Mouse (Mus musculus): ENCODE results near the gene Efhd1. TPM values are rescaled to one million over a fixed set of nuclear protein-coding genes. Genes with fewer than 3 reads are reported as not detected.

Efhd1 gene
- 10 to 100 TPM; 16.4 to 18.6 (median 17.5) TPM for total RNA-seq (2022)

DNA sequence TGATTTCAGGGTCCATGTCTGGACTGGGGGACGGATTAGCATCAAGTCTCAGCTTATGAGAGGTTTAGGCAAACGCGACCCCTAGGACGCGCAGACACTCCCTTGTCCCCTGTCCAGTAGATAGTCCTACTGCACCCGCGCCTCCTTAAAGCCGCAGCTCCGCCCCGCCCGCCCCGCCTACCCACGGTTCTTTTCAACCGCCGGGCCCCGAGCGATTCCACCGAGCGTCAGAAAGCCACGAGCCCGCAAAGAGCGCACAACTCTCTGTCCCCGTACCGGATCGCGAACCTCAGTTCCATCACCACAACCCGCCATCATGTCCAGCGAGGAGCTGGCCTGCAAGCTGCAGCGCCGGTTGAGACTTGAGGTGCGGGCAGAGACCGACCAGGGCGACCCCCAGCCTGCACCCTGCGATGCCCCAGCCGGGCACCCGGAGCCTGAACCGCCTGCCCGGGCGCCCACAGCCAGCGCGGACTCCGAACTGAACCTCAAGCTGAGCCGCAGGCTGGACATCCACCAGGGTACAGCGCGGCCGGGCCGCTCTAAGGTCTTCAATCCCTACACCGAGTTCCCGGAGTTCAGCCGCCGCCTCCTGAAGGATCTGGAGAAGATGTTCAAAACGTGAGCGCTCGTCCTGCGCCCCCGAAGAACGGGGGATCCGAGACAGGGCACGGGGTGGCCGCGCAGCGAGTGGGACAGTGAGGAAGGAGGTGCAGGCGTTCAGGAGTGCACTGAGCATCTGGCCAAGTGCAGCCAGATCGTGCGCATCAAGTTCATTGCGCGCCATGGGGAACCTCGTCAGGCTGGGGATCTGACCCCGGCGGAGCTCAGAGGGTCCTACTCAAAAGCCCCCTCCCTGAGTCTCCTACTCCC, at the start of gene Efhd1:
Efhd1 (plus strand) TSS at position 230 of the 873 bp plus-strand sequence.
- DNase-seq (ENCODE audit: low spot score in 2 of 2), result no peak

- no peak for DNase-seq (ENCODE audit: low spot score in 2 of 2)
Observed at GRCm38 (mm10) chr1:87214748-87215147, 49.4 kb upstream of the Efhd1 start.

- DNase-seq (ENCODE audit: low spot score in 2 of 2), result no peak
Observed at GRCm38 (mm10) chr1:87217938-87218337, 46.2 kb upstream of the Efhd1 start.

GRCm38 (mm10) chr1:87225739-87226138, 38.4 kb upstream of the Efhd1 start:
- DNase-seq (ENCODE audit: low spot score in 2 of 2), result no peak

- no peak for DNase-seq (ENCODE audit: low spot score in 2 of 2)
Observed at GRCm38 (mm10) chr1:87226409-87227159, 37.6 kb upstream of the Efhd1 start.

GRCm38 (mm10) chr1:87227160-87227550, 37.0 kb upstream of the Efhd1 start:
- DNase-seq (ENCODE audit: low spot score in 2 of 2), result no peak

DNA sequence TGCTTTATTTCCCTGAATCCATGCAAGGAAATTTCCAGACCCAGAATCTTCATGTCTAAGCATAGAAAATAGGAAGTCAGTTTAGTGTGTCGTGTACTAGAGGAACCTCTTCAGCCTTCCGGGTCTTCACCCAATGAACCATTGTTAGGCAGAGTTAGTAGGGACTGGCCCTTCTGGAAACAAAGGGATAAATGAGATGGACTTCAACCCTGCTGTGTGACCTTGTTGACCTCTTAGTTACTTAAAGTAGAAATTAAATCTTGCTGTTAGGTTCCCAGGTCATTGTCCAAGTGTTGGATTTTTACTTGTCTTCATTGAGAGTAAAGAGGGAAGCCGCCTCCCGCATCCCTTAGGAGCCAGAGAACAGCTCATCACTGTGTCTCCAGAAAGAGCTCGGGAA, 33.6 kb upstream of the Efhd1 start:
- no peak for DNase-seq (ENCODE audit: low spot score in 2 of 2)

- DNase-seq (ENCODE audit: low spot score in 2 of 2), result no peak
Observed at GRCm38 (mm10) chr1:87232197-87232596, 32.0 kb upstream of the Efhd1 start.

- DNase-seq (ENCODE audit: low spot score in 2 of 2), result no peak
Observed at GRCm38 (mm10) chr1:87239056-87239455, 25.1 kb upstream of the Efhd1 start.

DNA sequence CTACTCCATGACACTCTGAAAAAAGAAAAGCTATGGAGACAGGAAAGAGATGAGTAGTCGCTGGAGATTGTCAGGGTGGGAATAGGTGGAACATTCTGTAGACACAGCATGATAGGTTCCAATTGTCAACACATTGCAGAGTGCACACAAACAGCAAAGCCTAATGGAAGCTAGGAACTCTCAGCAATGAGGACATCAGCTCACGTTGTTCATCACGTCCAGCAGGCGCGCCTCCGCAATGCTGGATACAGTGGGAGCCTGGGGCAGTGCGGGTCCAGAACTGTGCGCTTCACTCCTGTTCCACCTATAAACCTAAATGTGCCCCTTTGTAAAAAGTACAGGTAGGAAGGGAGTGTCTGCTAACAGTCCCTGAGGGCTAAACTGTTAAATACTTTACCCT, 21.1 kb upstream of the Efhd1 start:
- DNase-seq (ENCODE audit: low spot score in 2 of 2), result no peak

DNA sequence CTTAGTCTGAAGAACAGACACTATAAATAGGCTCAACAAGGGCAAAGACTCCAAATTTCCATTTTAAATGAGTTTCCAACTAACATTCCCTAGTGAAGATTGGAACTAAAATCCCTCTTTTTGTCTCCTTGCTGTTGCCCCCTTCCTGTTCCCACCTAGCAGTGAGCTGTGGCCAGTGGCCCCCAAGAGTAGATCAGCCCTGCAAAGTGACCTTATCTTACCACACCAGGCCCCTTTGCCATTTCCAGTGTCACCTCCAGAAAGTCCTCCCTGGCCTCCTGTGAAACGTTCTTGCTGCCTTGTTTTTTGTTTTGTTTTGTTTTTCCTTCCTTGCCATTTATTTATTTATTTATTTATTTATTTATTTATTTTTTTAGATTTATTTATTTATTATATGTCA, 18.7 kb upstream of the Efhd1 start:
- DNase-seq (ENCODE audit: low spot score in 2 of 2), result no peak

GRCm38 (mm10) chr1:87245929-87246815, 18.0 kb upstream of the Efhd1 start:
- peak; percentile 39 to 80 for DNase-seq (ENCODE audit: low spot score in 2 of 2)

DNA sequence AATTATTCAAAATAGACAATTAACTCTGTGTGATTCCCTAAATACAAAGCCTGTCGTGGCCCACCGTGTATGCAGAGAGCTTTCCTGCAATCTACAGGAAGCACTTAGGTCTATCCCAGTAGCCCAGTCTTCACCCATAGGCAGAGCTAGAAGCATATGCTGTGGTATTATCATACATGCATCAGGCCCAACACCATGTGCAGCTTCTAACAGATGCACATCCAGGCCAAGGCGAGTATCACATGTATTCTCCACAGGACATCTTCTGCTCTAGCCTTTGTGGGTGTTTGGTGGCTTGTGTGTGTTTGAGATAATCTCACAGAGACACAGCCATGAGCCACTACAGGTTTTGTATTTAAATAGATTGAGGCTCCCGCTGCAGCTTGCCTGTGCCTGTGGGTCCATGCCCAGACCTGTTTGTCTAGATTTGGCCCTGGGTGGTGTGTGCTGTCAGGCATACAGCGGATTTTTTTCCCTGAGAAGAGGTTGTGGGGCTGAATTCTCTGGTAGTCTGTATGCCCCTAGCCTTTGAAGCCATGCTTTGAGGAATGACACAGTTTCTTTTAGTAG, 12.0 kb upstream of the Efhd1 start:
- DNase-seq (ENCODE audit: low spot score in 2 of 2), result no peak

DNA sequence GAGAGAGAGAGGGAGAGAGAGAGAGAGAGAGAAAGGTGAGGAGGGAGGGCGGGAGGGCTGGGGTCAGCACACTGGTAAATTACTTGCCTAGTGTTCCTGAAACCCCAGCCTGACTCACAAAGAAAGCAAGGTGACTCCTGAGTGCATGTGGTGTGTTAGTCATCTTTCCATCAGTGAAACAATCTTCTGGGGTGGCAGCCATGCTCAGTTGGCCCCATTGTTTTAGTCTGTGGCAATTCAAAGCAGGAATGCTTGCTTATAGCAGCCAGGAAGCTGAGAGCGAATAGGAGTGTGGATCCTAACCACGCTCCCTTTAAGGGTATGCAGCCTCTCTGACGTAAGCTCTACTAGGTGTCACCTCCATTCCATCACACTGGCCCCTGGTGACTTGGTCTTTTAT, 9.0 kb upstream of the Efhd1 start:
- DNase-seq (ENCODE audit: low spot score in 2 of 2), result no peak

- DNase-seq (ENCODE audit: low spot score in 2 of 2), result no peak
Observed at GRCm38 (mm10) chr1:87257691-87258090, 6.5 kb upstream of the Efhd1 start.

DNA sequence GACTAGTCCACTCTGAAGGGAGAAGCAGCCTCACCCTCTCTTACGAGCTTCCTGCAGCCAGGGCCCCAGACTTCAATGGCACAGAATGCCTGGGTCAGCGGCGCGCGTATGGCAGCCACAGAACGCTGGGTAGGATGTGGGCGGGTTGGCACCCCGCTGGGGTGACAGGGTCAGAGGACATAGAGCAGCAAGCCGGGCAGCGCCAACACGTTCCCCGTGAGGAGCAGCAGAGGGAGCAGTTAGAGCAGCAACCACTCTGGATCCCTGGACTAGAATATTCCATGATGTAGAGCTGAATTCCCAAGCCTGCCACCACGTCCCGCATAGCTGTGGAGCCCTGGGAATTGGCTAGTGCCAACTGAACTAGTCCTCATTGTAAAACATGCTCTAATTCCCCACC, 5.7 kb upstream of the Efhd1 start:
- DNase-seq (ENCODE audit: low spot score in 2 of 2), result no peak

- DNase-seq (ENCODE audit: low spot score in 2 of 2), result no peak
Observed at GRCm38 (mm10) chr1:87259316-87259715, 4.8 kb upstream of the Efhd1 start.

DNA sequence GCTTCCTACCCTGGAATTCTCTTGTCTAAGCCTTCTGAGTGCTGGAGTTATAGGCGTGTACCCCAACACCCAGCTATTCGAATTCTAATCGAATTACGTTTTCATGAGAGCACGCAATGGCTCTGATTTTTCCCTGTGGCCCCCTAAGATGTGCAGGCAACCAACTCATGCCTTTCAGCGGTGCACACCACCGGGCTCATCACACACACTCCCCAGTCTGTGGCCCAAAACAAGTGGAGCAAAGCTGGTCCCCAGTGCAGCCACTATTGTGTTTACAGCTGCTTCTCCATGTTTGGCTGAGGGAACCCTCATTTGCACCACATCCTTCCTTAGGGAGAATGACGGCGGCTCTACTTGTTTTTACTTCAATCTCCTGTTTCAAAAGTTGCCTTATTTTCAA, 906 bp upstream of the Efhd1 start:
- no peak for DNase-seq (ENCODE audit: low spot score in 2 of 2)

GRCm38 (mm10) chr1:87263796-87264133, 398 bp upstream of the Efhd1 start:
- DNase-seq (ENCODE audit: low spot score in 2 of 2), result no peak

- DNase-seq (ENCODE audit: low spot score in 2 of 2), result no peak
Observed at GRCm38 (mm10) chr1:87265200-87265599, 1.0 kb downstream of the Efhd1 start.

DNA sequence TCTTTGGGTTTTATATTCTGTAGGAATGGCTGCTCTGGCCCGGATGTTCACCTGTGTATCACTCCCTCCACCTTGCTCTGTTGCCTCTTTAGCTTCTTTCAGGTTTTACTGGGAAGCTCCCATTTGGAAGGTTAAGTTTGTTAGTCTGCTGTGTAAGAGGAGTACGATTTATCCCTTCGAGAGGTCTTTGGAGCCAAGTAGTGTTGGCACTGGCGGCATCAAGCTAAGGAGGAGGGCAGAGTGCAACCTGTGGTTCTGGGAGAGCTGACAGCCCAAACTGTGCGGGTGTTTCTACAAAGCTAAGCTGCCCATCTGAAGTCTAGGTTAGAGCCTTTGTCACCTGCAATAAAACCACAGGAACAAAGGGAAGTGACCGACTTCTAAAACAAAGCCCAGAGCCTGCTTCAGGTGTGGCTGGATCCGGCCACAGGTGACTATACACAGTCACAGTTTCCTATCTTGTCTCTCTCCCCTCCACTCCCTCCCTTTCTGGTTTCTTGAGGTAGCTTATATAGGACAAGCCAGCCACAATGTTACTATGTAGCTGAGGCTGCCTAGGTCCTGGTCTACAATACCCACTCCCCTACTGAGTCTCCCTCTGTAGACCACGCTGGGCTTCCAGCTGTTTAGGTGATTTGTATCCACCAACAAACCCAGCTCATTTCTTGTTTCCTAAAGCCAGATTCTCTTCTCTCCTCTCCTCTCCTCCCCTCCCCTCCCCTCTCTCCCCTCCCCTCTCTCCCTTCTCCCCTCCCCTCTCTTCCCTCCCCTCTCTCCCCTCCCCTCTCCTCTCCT, 2.3 kb downstream of the Efhd1 start:
- DNase-seq (ENCODE audit: low spot score in 2 of 2), result no peak

Data from left cerebral cortex, adult 8-10 months (tissue).